Mouse (Mus musculus) 416B (cell line): Measurements from ENCODE around the gene Pex14.
A peak's percentile ranks its signal among the peaks of the same experiment; 100 is the strongest.
"Not testable (repeated sequence)": the region's sequence is repeated elsewhere in the genome, so short reads cannot be mapped to it uniquely, and the experiment has no call there.

ENCODE experiments used
- DNase-seq: peaks from one replicate; pipeline ENCODE4 v3.0.0; 2011; ENCODE audit warnings: low read depth

The Pex14 gene

DNA sequence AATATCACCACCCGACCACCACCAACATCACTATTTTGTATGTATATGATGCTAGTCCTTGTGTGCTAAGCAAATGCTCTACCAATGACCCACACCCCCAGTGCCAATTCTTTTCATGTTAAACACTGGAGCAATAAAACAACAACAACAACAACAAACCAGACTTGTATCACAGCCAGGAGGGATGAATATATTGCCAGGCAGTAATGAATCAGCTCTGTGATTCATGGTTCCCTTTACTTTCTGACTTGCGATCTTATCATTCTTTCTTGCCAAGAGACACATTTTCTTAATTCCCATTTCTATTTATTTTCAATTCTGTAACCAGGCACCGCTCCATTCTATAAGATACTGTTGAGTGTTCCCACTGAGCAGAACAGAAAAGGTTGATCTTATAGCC lies 1.8 kb upstream of the Pex14 start:
- peak; percentile 35 for DNase-seq

DNA sequence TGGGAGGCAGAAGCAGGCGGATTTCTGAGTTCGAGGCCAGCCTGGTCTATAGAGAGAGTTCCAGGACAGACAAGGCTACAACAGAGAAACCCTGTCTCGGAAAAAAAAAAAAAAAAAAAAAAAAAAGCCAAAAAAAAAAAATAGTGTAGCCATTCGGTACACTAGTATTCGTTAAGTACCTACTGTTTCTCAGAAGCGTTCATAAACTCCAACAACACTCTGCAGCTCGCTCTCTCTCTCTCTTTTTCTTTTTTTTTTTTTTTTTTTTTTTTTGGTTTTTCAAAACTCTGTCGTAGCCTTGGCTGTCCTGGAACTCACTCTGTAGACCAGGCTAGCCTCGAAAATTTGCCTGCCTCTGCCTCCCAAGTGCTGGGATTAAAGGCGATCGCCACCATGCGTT lies 773 bp upstream of the Pex14 start:
- not testable (repeated sequence) for DNase-seq

DNA sequence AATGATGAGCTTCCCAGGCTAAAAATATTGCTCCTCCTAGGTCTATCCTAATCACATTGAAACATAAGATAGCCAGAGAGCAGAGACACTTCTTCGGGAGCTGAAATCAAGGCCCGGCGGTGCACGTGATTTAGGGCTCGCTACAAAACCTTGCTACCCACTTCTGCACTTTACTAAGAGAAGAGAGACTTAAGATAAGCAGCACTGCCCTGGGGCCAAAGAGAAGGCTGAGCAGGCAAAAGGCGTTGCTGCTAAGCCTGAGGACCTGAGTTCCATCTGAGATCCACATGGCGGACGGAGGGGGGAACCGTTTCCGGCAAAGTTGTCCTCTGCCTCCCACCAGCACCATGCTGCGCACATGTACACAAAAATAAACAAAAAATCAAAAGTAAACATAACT lies 1.1 kb downstream of the Pex14 start:
- peak; percentile 28 for DNase-seq

DNA sequence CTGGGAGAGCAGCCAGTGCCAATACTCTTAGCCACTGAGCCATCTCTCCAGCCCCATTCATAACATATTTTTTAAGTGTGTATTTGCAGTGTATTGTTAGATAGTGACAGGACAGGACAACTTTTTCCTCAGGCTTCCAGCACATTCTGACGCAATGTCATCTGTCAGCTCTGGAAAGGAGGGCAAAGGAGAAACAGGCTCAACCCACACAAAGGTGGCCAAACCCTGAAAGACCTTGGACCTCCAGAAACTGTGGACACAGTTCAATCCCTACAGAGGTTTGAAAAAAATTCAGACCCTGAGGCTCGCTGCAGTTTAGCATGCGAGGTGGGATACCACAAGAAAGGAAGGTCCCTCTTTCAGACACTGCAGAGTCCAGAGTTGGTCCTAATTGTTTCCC lies 1.7 kb downstream of the Pex14 start:
- DNase-seq = no peak

DNA sequence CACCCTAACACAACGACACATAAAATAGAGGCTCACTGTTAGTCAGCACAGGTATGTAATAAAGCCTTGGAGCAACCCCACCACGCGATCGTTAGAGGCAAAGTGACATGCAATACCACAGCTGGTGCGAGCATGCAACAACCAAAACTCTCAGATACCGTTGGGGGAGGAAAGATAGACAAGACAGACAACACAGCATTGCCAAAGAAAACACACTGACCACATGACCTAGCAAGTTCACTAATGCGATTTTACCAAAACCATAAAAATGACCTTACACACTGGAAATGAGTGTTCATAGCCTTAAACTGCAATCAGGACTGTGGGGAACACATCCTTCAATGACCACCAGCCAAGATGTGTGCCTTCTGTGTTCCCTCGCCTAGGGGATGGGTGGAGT lies 8.3 kb downstream of the Pex14 start:
- DNase-seq = peak; percentile 32

DNA sequence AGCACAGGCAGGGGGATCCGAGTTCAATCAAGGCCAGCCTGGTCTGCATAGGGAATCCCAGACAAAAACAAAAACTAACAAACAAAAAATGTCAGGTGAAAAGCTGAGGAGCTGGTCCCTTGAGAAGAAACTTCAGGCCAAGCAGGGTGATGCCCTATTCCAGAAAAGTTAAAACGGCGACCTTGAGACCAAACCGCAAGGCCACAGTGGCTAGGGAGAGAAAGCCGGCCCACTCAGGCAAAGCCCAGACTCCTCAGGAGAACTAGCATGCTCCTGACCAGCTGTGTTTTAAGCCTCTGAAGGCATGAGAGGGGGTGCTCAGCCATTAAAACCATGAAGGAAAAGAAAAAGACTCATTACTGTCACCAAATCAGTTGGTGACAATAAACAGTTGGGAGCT lies 14.3 kb downstream of the Pex14 start:
- peak; percentile 52 for DNase-seq

DNA sequence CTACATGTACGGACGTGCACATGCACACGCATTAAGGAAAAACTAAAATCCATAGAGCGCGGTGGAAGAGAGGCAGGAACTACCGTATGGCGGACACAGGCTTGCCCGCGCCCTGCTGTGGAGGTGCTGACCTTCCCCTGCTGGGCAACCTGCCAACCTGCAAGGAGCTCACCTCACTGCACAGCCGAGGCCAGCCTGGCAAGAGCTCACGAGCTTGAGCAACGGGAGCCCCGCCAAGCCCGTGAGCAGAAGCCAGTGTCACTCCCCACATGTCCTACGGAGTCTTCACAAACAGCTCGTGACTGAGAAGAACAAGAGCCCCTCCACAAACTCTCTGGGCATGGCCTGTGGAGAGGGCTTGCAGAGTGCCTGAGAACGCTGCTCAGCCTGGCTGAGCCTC lies 18.1 kb downstream of the Pex14 start:
- peak; percentile 57 for DNase-seq

DNA sequence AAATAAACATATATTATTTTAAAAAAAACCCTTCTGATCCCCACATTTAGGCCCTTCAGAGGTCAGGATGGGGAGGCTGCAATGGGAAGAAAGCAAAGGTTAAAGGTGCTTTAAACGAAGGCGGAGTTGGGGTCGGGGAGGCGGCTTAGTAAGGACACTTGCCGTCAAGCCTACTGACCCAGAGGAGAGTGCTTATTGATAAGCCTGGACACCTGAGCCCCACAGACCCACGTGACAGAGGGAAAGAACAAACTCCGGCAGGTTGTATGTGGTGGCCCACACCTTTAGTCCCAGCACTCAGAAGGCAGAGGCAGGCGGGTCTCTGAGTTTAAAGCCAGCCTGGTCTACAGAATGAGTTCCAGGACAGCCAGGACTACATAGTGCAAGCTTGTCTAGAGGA lies 19.6 kb downstream of the Pex14 start:
- DNase-seq = no peak

DNA sequence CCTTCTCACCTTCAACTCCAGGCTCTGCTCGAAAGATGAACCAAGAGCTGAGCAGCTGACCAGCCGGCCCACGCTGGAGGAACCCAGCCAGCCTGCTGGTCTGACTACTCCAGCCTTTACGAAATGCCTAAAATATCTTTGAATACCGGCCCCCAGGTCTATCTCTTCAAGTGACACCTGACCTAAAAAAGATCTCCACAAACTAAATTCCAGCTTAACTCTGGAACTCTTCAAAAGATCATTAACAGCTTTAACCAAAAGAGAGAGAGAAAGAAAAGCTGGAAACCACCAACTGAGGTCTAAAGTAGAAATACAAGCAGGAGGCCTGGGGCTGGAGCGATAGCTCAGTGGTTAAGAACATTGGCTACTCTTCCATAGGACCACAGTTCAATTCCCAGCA lies 20.0 kb downstream of the Pex14 start:
- no peak for DNase-seq

DNA sequence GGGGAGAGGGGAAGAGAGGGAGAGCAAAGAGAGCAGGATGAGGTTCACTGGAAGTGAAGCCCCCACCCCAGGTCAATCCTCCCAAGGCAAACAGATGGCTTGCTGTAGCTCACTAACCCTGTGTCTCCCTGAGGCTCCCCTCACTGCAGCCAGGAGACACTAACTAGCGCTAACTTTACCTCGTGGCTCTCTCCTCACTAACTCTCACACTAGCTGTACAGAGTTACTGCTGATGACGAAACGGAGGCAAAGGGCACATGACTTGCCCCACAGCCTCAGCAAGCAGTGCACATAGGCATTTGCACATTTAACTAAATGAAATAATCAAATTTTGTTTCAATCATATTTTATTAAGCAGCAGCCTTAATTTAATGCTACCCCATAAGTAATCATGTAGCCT lies 21.4 kb downstream of the Pex14 start:
- DNase-seq = no peak

DNA sequence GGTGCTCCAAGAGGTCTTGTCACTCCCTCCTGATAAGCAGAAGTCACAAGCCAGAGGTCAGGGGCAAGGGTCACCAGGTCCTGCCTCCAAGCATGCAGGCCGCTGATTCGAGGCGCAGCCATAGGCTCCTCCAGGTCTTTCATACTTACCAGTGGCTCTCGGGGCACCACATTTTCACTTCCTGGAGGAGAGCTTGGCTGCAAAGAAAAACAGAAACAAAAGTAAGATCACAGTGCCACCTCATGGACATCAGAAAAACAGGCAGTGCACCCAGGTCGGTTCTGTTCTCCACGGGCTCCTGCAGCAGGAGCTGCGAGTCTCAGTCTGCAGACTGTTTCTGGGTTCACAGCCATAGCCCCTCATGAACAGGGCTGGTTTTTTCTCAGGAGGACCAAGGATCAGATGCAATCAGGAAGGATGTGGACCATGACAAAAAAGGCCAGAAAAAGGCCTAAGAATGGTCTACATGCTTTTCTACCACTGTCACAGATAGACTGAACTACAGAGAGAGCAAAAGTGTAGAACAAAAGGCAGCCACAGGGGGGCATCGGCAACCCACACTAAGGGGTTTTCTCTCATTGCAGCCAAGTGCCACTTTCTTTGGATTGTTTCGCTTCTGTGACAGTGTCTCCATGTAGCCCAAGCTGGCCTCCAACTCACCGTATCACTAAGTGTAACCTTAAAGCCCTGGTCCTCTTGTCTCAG lies 23.7 kb downstream of the Pex14 start:
- peak; percentile 89 for DNase-seq

DNA sequence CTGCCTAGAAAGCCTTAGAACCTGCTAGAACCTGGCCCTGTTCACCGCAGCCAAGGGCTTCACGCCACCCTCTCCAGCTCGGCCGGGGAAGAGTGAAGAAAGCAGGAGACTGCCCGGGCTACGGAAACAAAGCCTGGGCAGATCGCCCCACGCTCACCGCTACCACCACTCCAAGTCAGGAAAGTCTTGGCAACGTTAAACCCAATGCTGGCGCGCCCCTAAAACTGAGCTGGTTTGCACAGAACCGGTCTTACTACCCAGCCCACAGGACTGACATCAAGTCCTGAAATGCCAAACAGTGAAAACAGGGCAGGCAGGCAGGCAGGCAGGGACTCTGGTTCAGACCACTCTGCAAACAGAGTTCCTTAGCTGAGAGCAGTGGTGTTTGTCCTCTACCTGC lies 24.6 kb downstream of the Pex14 start:
- no peak for DNase-seq

DNA sequence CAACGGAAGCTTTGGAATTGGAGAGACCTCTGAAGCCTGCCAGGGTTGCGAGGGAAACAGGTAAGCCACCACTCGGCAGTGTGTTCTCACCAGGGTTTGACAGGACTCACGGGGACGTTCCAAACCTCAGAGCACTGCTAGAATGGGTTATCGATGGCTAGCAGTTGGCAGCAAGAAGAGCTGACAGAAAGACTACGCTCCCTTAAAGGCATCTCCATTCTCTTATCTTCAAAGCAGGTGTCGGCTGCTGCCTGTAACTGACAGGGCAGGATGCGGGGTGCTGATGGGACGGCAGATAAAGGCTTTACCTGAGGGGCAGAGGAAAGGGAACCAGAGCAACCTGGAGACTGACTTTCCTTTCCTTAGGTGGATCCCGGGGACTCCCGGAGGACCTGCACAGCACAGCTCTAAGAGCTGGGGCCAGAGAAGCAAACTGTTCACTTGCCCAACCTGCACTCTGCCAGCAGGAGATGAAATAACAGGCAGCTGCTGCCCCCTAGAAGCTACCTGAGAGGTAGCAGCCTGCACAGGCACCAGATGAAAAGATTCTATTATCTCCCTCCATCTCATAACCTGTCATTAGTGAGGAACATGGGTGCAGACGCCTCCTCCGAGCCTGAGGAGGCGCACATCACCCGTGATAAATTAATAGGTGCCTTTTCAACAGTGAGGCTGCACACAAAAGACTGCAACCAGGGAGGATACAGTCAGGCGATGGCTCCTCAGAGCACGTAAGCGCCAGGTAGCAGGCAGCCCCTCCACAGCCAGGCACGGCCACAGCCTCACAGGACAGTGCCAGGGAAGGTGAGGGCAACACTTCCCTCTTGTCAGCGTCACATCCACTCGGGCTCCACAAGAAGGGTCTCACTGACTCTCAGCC lies 32.8 kb downstream of the Pex14 start:
- no peak for DNase-seq

DNA sequence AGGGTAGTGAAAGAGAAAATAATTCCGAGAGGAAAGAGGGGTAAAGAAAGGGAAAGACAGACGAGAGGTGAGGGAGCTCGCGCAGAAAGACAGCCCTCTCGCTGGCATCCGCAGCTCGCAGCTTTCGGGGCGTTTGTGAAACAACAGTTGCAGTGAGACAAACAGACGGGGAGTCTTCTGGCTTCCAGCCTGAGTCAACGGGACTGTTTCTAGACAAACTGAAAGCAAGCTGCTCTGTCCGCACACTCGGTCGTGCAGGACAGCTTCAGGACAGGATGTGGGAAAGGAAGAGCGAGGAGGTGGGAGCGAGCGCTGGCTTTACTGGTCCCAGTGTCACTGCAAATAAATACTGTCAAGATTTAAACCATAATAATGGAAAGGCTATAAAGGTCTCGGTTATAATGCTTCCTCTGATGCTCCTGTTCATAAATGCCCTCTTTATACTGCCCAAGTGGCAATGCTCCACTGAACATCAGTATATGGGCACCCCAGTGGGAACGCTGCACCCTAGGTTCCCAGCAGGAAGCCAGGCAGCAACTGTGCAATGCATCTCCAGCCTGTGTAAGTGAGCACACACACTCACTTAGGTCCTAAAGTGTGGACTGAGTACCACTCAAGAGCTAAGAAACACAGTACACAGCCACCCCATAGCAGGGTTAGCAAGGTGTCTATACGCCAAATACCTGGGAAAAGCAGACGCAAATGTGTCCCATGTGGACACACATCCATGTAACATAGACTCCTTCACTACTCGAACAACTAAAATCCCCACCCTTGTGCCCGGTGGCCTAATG lies 35.4 kb downstream of the Pex14 start:
- no peak for DNase-seq

DNA sequence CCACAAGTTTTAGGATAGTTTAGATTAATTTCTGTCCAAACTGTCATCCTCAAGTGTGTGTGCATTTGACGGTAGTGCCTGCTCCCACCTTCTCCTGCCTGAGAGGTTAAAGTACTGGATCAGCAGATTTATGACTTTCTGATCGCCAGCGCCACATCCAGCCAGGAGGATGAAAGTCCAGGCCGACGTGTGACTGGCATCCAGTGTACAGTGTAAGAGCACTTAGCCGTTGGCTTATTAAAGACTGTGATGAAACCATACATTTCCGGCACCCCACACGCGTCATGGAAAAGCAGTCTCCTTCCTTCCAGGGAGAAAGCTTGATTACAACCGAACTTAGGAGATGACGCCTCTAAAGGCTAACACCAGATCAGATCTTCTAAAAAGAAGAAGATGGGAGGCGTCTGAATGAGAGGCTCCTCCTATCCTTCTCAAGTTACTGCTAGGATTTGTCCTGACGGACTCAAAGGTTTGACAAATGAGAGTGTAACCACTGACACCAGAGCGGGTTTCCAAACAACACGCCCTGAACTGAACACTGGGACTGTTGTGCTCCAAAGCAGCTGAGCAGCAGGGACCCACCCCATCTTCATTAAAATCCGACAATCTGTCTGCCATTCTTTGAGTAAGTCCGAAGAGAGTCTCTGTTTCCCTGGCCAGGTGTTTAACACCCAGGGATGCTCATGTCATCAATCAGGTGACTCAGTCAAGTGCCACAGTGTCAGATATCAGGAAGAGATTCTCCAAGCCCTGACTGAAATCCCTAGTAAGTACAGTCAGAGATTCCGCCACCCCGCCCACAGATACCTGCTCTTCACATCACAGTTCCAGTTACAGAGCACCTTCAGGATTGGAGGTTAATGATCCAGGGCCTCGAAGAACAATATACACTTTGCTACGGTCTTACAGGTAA lies 37.0 kb downstream of the Pex14 start:
- DNase-seq = no peak

DNA sequence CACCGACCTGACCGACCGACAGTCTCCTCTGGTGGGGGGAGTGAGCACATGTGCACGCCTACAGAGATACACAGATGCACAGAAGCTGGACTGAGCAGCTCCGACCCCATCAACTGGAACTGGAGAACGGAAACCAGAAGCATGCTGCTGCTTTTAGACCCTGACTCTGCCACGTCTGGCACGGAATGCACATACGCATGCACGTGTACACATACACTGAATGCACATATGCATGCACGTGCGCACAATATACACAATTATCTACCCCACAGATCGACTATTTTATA lies 38.3 kb downstream of the Pex14 start:
- DNase-seq = no peak

DNA sequence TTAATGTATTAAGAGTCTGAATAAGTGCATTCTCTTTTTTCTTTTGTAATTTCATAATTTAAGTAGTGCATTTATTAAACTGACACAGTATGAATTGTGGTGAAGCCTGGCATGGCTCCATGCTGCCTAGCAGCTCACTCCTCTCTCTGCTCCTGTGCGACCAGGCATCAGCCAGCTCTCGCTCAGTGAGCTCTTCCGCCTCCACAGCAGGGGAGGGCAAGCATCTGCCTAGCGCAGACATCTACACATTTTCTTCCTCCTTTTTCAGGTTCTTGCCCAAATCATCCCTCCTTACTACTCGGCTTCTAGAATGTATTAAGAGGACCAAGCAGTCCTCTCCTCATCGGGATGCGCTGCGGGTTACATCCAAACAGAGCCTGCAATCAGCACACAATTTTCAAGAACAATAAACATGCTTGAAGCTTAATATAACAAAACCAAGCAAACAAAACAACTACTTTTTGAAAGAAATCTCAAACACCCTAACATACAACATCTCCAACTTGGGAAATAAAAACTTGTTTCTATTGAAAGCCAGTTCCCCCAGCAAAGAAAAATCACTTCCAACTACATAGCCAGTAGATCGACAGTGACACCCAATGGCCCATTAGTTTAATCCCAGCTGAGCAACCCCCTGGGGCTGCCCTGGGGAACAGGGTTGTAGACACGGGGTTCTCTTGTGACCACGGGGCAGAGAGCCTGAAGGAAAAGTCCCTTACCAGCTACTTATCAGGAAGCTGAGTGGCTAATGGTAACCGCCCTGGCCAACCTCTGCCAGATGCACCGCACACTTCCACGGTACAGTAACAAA lies 38.9 kb downstream of the Pex14 start:
- DNase-seq = no peak

DNA sequence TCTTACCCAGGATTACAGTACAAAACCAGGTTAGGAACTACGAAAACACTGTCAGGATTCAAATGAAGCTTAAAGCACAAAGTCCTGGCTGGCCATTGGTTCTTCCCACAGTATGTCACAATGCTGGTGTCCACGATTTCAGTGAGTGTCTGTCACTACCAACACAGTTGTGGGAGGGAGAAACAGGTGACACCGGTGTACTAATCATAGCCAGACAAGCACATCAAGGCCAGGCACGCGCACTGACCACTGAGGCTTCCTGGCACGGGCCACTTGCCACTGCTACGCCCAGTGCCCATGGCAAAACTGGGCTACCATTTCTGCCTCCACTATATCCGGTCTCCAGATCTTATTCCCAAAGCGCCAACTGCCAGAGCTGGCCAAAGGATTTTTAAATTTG lies 40.0 kb downstream of the Pex14 start:
- no peak for DNase-seq

DNA sequence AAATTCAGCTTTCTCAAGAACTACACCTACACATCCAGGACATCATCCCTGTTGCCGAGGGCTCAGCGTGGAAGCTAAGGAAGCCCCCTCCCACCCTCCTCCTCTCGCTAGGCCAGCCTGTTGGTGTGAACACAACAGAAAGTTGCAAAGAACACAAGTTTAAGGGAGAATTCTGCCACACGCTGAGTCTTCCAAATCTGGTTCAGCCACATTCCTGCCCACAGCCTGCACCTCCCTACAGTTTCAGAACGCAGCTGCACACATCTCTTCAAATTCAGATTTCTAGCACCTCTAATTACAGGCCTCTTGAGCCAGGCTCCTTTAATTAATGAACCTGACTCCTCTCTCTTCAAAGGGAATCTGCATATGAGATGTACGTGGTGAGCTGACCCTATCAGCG lies 41.4 kb downstream of the Pex14 start:
- no peak for DNase-seq

DNA sequence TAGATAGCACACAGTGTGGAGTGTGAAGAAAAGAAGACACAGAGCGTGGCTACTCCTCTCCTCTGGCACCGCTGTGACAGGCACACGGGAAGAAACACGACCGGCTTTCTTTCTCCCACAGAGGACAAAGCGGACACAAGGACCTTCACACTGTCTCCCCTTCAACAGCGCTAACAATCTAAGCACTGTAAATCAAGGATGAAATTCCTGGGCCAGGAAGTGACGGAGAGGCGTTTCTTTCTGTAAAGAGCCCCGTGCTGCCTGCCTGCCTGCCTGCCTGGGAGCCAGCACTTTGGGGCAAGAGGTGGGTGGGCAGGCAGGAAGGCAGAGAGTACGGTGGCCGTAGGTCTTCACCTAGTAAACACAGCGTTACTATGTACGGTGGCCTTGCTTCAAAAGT lies 42.2 kb downstream of the Pex14 start:
- no peak for DNase-seq

DNA sequence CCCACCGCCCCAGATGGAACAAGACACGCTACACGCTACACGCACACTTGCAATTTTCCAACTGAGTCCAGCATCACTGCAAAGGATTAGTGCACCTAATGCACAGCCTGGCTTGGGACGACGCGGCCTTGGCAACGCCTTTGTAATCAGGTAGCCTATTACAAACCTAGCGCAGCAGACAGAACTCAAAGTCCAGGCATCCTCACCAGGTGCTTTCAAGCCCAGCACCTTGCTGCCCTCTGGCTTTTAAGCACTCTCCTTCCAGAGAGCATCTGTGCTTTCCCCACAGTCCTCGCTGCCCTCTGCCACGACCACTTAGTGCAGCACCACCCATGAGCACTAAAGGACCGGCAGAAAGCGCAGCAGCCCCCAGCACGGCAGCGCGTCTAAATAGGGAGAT lies 42.7 kb downstream of the Pex14 start:
- DNase-seq = no peak
